Mouse (Mus musculus) midbrain, embryonic 16.5 days (tissue): ENCODE results near the gene Orai1. TPM values are rescaled to one million over a fixed set of nuclear protein-coding genes. Genes with fewer than 3 reads are reported as not detected.
"Not testable (repeated sequence)": the region's sequence is repeated elsewhere in the genome, so short reads cannot be mapped to it uniquely, and the experiment has no call there.

Source experiments
- ATAC-seq: fragments of 200-750 bp; cut with Nextera tagmentation; 2 replicates; pipeline ENCODE4 v1.8.0; 2017; ENCODE audit warnings: moderate TSS enrichment
- H3K27ac ChIP-seq: fragments of 300-500 bp; sonication (generic); 2 replicates; pipeline ENCODE4 v1.5.1; 2014; ENCODE audit warnings: mild to moderate bottlenecking, low read length, mixed read lengths
- H3K27me3 ChIP-seq: fragments of 300-500 bp; sonication (generic); 2 replicates; pipeline ENCODE4 v1.6.1; 2014; ENCODE audit warnings: low read depth, low read length, mixed read lengths; ENCODE audit not compliant: control insufficient read depth, insufficient read depth
- H3K36me3 ChIP-seq: fragments of 300-500 bp; sonication (generic); 2 replicates; pipeline ENCODE4 v1.6.1; 2014; ENCODE audit warnings: mild to moderate bottlenecking, low read length, moderate library complexity, mixed read lengths; ENCODE audit not compliant: control insufficient read depth, insufficient read depth
- H3K4me1 ChIP-seq: fragments of 300-500 bp; sonication (generic); 2 replicates; pipeline ENCODE4 v1.6.1; 2014; ENCODE audit warnings: mild to moderate bottlenecking, low read length, mixed read lengths; ENCODE audit not compliant: control insufficient read depth, insufficient read depth
- H3K4me2 ChIP-seq: fragments of 300-500 bp; sonication (generic); 2 replicates; pipeline ENCODE4 v1.6.1; 2014; ENCODE audit warnings: mild to moderate bottlenecking, low read length, mixed read lengths
- H3K4me3 ChIP-seq: fragments of 300-500 bp; sonication (generic); 2 replicates; pipeline ENCODE4 v1.5.1; 2014; ENCODE audit warnings: low read depth, mild to moderate bottlenecking, low read length, moderate library complexity, mixed read lengths
- H3K9ac ChIP-seq: fragments of 300-500 bp; sonication (generic); 2 replicates; pipeline ENCODE4 v1.6.1; 2014; ENCODE audit warnings: low read depth, low read length, mixed read lengths
- H3K9me3 ChIP-seq: fragments of 300-500 bp; sonication (generic); replicated peaks from 2 replicates; pipeline ENCODE4 v1.6.1; 2014; ENCODE audit warnings: mild to moderate bottlenecking, low read length, mixed read lengths; ENCODE audit not compliant: control insufficient read depth, poor library complexity, severe bottlenecking
- WGBS: fragments of 180-500 bp; shearing (Covaris S2); extraction: QIAGEN DNeasy Blood & Tissue Kit; methylation state at CpG from one replicate; pipeline ENCODE4 v1.1.7; 2014; 5-methylcytosine and 5-hydroxymethylcytosine counted together
- polyA plus RNA-seq: library from polyadenylated mRNA; unstranded; fragments of >200 nt; fragmentation: Nextera tagmentation; extraction: Ambion mirVana; gene quantifications from 2 replicates; pipeline ENCODE4 v1.2.1, GENCODE M21; 2015

Orai1 gene
- 9.3 and 10.7 TPM in 2 replicates for polyA plus RNA-seq

GRCm38 (mm10) chr5:123014753-123015701 is at the start of gene Orai1:
Gene Orai1 (plus strand): TSS chr5:123015074.
- Histone ChIP-seq H3K4me3 (peak within 1 kb of the TSS; percentile 79), H3K27me3 (no peaks in the 10 kb centered on the region), H3K27ac (peak within 1 kb of the TSS; percentile 91), H3K4me2 (peak within 1 kb of the TSS; percentile 83), H3K36me3 (no peaks in the 10 kb centered on the region), H3K4me1 (peaks cover 24% of the 10 kb centered on the region), H3K9me3 (no peaks in the 10 kb centered on the region), H3K9ac (peak within 1 kb of the TSS; percentile 83)
- peak; percentile 94 for ATAC-seq
- under 1% methylated on average over 103 of the region's 106 CpGs for WGBS

- Histone ChIP-seq H3K27me3 (no peaks in the 10 kb centered on the region), H3K4me3 (no peak overlapping the region), H3K27ac (no peak overlapping the region), H3K36me3 (no peaks in the 10 kb centered on the region), H3K9me3 (no peaks in the 10 kb centered on the region), H3K4me1 (no peaks in the 10 kb centered on the region), H3K9ac (no peak overlapping the region), H3K4me2 (no peak overlapping the region)
- WGBS, result 90% methylated on average over 11 of the region's 11 CpGs
- no peak for ATAC-seq
Measured at GRCm38 (mm10) chr5:122965427-122965826, 49.4 kb upstream of the Orai1 start.

GRCm38 (mm10) chr5:122968322-122968721 is 46.6 kb upstream of the Orai1 start:
- Histone ChIP-seq H3K4me2 (no peak overlapping the region), H3K27ac (no peak overlapping the region), H3K36me3 (no peaks in the 10 kb centered on the region), H3K4me3 (no peak overlapping the region), H3K9me3 (no peaks in the 10 kb centered on the region), H3K27me3 (no peaks in the 10 kb centered on the region), H3K4me1 (no peaks in the 10 kb centered on the region; the same call in 1 of the 2 replicates), H3K9ac (no peak overlapping the region)
- 28% methylated on average over 4 of the region's 4 CpGs for WGBS
- no peak for ATAC-seq

- no peak overlapping the region for H3K27ac ChIP-seq
- H3K4me3 ChIP-seq, result no peak overlapping the region
- H3K9ac ChIP-seq, result no peak overlapping the region
- H3K36me3 ChIP-seq, result no peaks in the 10 kb centered on the region
- no peak for ATAC-seq
- 83% methylated on average over 5 of the region's 5 CpGs for WGBS
- no peaks in the 10 kb centered on the region; the same call in 1 of the 2 replicates for H3K4me1 ChIP-seq
- no peak overlapping the region for H3K4me2 ChIP-seq
- no peaks in the 10 kb centered on the region for H3K27me3 ChIP-seq
- no peaks in the 10 kb centered on the region for H3K9me3 ChIP-seq
Measured at GRCm38 (mm10) chr5:122970056-122970455, 44.8 kb upstream of the Orai1 start.

- no peaks in the 10 kb centered on the region for H3K9me3 ChIP-seq
- no peaks in the 10 kb centered on the region for H3K27me3 ChIP-seq
- no peak for ATAC-seq
- H3K4me2 ChIP-seq, result no peak overlapping the region
- no peaks in the 10 kb centered on the region for H3K36me3 ChIP-seq
- H3K4me1 ChIP-seq, result no peaks in the 10 kb centered on the region; the same call in 1 of the 2 replicates
- H3K9ac ChIP-seq, result no peak overlapping the region
- no peak overlapping the region for H3K27ac ChIP-seq
- 87% methylated on average over 4 of the region's 4 CpGs for WGBS
- H3K4me3 ChIP-seq, result no peak overlapping the region
Measured at GRCm38 (mm10) chr5:122971438-122971837, 43.4 kb upstream of the Orai1 start.

- H3K4me1 ChIP-seq, result no peaks in the 10 kb centered on the region; the same call in 1 of the 2 replicates
- no peak overlapping the region for H3K4me3 ChIP-seq
- H3K27ac ChIP-seq, result no peak overlapping the region
- H3K9me3 ChIP-seq, result no peaks in the 10 kb centered on the region
- no peak for ATAC-seq
- no peaks in the 10 kb centered on the region for H3K36me3 ChIP-seq
- no peaks in the 10 kb centered on the region for H3K27me3 ChIP-seq
- no peak overlapping the region for H3K9ac ChIP-seq
- WGBS, result 57% methylated on average over 9 of the region's 9 CpGs
- no peak overlapping the region for H3K4me2 ChIP-seq
Measured at GRCm38 (mm10) chr5:122972116-122972515, 42.8 kb upstream of the Orai1 start.

- not testable (repeated sequence) for H3K36me3 ChIP-seq, H3K9me3 ChIP-seq, H3K27ac ChIP-seq, H3K27me3 ChIP-seq, H3K4me2 ChIP-seq, H3K4me1 ChIP-seq, ATAC-seq, H3K4me3 ChIP-seq, H3K9ac ChIP-seq
- 94% methylated on average over 4 of the region's 4 CpGs for WGBS
Measured at GRCm38 (mm10) chr5:122974701-122975100, 40.2 kb upstream of the Orai1 start.

- Histone ChIP-seq H3K27ac (no peak overlapping the region), H3K4me3 (no peak overlapping the region), H3K36me3 (no peaks in the 10 kb centered on the region), H3K27me3 (no peaks in the 10 kb centered on the region), H3K9ac (no peak overlapping the region), H3K4me1 (no peaks in the 10 kb centered on the region), H3K4me2 (no peak overlapping the region), H3K9me3 (no peaks in the 10 kb centered on the region)
- 92% methylated on average over 8 of the region's 8 CpGs for WGBS
- no peak for ATAC-seq
Measured at GRCm38 (mm10) chr5:122978970-122979369, 35.9 kb upstream of the Orai1 start.

- H3K27me3 ChIP-seq, result no peaks in the 10 kb centered on the region
- ATAC-seq, result no peak
- H3K4me2 ChIP-seq, result no peak overlapping the region; the same call in 1 of the 2 replicates
- 75% methylated on average over 5 of the region's 5 CpGs for WGBS
- H3K36me3 ChIP-seq, result no peaks in the 10 kb centered on the region
- no peak overlapping the region for H3K27ac ChIP-seq
- H3K9me3 ChIP-seq, result no peaks in the 10 kb centered on the region
- H3K9ac ChIP-seq, result no peak overlapping the region
- H3K4me1 ChIP-seq, result peaks cover 26% of the 10 kb centered on the region
- no peak overlapping the region for H3K4me3 ChIP-seq
Measured at GRCm38 (mm10) chr5:122984483-122984882, 30.4 kb upstream of the Orai1 start.
